Mouse (Mus musculus) liver, postnatal 0 days (tissue): ENCODE measurements around the gene Stat1. TPM values are rescaled to one million over a fixed set of nuclear protein-coding genes. Genes with fewer than 3 reads are reported as not detected.
A peak's percentile ranks its signal among the peaks of the same experiment; 100 is the strongest.

Source experiments
- ATAC-seq: fragments of 200-750 bp; cut with Nextera tagmentation; 2 replicates; pipeline ENCODE4 v1.8.0; 2017; ENCODE audit warnings: mild to moderate bottlenecking, moderate library complexity
- DNase-seq: peaks from one replicate; pipeline ENCODE4 v3.0.0-alpha.2; 2016
- H3K27ac ChIP-seq: fragments of 300-500 bp; sonication (generic); 2 replicates; pipeline ENCODE4 v1.5.1; 2014; ENCODE audit warnings: antibody characterized with exemption, moderate library complexity, mild to moderate bottlenecking, low read depth
- H3K27me3 ChIP-seq: fragments of 300-500 bp; sonication (generic); 2 replicates; pipeline ENCODE4 v1.6.1; 2014; ENCODE audit warnings: low read length, control low read depth, mixed read lengths; ENCODE audit not compliant: insufficient read depth
- H3K36me3 ChIP-seq: fragments of 300-500 bp; sonication (generic); replicated peaks from 2 replicates; pipeline ENCODE4 v1.6.1; 2014; ENCODE audit warnings: mild to moderate bottlenecking, control low read depth, low read length, moderate library complexity, mixed read lengths; ENCODE audit not compliant: insufficient read depth
- H3K4me1 ChIP-seq: fragments of 300-500 bp; sonication (generic); 2 replicates; pipeline ENCODE4 v1.6.1; 2014; ENCODE audit warnings: antibody characterized with exemption, mild to moderate bottlenecking, control low read depth; ENCODE audit not compliant: insufficient read depth
- H3K4me2 ChIP-seq: fragments of 300-500 bp; sonication (generic); 2 replicates; pipeline ENCODE4 v1.6.1; 2014; ENCODE audit warnings: low read depth, mild to moderate bottlenecking, low read length, moderate library complexity, mixed read lengths
- H3K4me3 ChIP-seq: fragments of 300-500 bp; sonication (generic); 2 replicates; pipeline ENCODE4 v1.5.1; 2014; ENCODE audit warnings: low read depth, low read length
- H3K9ac ChIP-seq: fragments of 300-500 bp; sonication (generic); replicated peaks from 2 replicates; pipeline ENCODE4 v1.6.1; 2014; ENCODE audit warnings: mild to moderate bottlenecking, moderate library complexity
- H3K9me3 ChIP-seq: fragments of 300-500 bp; sonication (generic); 2 replicates; pipeline ENCODE4 v1.6.1; 2016; ENCODE audit warnings: mild to moderate bottlenecking, control low read depth, low read length, mixed read lengths
- CTCF ChIP-seq: sonication (generic); IDR thresholded peaks from 2 replicates; pipeline ENCODE4 v1.5.1; 2016; ENCODE audit warnings: antibody characterized with exemption, low read depth
- EP300 ChIP-seq: IDR thresholded peaks from 2 replicates; pipeline ENCODE4 v1.6.1; 2016; ENCODE audit warnings: antibody characterized with exemption, low read depth, mild to moderate bottlenecking
- WGBS: fragments of 180-500 bp; shearing (Covaris S2); extraction: QIAGEN DNeasy Blood & Tissue Kit; methylation state at CpG from one replicate; pipeline ENCODE4 v1.1.7; 2014; ENCODE audit not compliant: insufficient replicate concordance; 5-methylcytosine and 5-hydroxymethylcytosine counted together
- polyA plus RNA-seq: library from polyadenylated mRNA; unstranded; fragments of >200 nt; fragmentation: Nextera tagmentation; extraction: Ambion mirVana; gene quantifications from 2 replicates; pipeline ENCODE4 v1.2.1, GENCODE M21; 2015

The Stat1 gene
- polyA plus RNA-seq, 1 experiment from 2014 or later: 33.7 TPM

DNA sequence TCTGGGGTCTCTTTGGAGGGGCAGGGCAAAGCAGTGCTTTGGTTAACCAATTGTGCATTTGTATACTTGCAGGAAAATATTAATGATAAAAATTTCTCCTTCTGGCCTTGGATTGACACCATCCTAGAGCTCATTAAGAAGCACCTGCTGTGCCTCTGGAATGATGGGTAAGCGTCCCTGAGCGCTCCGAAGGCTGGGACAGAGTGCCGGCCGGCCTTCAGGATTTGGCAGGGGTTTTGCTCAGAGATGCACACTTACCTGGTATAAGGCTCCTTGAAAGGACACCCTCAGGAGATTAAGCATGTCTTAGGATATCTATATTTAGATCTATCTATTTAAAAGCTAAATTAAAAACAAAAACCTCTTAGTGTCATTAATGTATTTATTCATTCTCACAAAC is 31.9 kb downstream of the Stat1 start:
- Histone ChIP-seq H3K9me3 (no peaks in the 10 kb centered on the region), H3K9ac (no peak overlapping the region), H3K36me3 (peaks cover 99% of the 10 kb centered on the region), H3K4me1 (no peaks in the 10 kb centered on the region), H3K4me3 (no peak overlapping the region), H3K4me2 (no peak overlapping the region), H3K27me3 (no peaks in the 10 kb centered on the region), H3K27ac (no peak overlapping the region)
- no peak for ATAC-seq
- DNase-seq: no peak
- WGBS: 91% methylated on average over 5 of the region's 5 CpGs
- TF ChIP-seq EP300: no peak
- no peak for TF ChIP-seq CTCF

DNA sequence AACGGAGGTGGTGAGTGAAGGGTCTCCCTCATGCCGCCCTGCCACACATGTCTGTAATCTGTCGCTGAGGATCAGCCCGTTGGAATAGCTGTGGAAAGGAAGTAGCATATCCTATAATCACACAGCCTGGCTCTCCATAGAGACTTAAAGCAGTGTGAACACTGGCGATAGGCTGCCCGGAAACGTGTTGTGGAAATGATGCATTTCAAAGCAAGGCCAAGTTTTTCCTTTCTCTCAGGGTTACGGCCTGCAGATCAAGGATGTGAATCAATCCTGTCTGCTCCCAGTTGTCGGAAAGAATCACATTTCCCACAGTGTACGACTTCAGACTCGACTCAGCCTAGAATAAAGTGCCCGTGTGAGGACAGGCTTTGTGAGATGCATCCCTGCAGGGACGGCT is 33.1 kb downstream of the Stat1 start:
- DNase-seq: no peak
- Histone ChIP-seq H3K36me3 (peaks cover 99% of the 10 kb centered on the region), H3K27me3 (no peaks in the 10 kb centered on the region), H3K9me3 (no peaks in the 10 kb centered on the region), H3K27ac (no peak overlapping the region), H3K9ac (no peak overlapping the region), H3K4me3 (no peak overlapping the region), H3K4me1 (no peaks in the 10 kb centered on the region), H3K4me2 (no peak overlapping the region)
- ATAC-seq: 0 out of 2 replicates have a peak, but pooled peaks have one; percentile 17
- TF ChIP-seq CTCF (no peak), EP300 (no peak)
- WGBS: 86% methylated on average over 13 of the region's 13 CpGs

DNA sequence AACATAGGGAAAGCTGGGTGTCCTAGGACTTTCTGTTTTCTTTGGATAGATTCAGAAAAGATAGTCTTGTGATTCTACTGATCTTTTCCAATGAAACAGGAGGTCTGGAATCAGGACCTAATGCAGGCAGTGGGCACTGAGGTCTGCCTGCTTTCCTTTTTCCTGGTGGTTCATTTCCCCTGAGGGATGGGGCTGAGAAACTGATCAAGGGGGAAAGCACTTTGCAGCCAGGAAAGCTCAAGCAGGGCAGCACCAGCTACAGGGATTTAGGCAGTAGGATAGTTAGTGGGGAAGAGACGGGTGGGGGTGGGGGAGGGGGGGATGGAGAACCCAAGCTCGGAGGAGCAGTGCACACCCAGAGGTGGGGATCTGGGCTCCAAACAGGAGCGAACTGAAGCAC is 33.7 kb downstream of the Stat1 start:
- H3K4me2 ChIP-seq: no peak overlapping the region
- no peaks in the 10 kb centered on the region for H3K9me3 ChIP-seq
- ATAC-seq: no peak
- 0 out of 2 replicates have a peak, but pooled peaks cover 2% of the 10 kb centered on the region for H3K4me1 ChIP-seq
- H3K9ac ChIP-seq: no peak overlapping the region
- peaks cover 99% of the 10 kb centered on the region for H3K36me3 ChIP-seq
- DNase-seq: no peak
- no peak overlapping the region for H3K4me3 ChIP-seq
- 82% methylated on average over 3 of the region's 3 CpGs for WGBS
- TF ChIP-seq EP300 (no peak), CTCF (no peak)
- no peaks in the 10 kb centered on the region for H3K27me3 ChIP-seq
- H3K27ac ChIP-seq: no peak overlapping the region

DNA sequence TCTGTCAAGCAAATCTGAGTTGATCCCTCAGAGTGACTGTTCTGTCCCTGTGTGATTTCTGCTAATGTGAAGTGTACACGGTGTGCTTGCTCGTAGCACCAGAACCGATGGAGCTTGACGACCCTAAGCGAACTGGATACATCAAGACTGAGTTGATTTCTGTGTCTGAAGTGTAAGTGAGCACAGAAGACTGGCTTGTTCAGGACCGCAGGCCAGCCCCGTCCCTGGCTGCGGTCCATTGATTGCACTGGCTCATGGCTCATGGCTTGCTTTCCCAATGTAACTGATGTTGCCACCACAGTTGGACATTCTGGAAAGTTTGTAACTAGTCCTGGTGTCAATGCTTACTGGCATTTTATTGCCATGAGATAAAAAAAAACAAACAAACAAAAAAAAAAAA is 35.6 kb downstream of the Stat1 start:
- no peak for DNase-seq
- peaks cover 99% of the 10 kb centered on the region for H3K36me3 ChIP-seq

DNA sequence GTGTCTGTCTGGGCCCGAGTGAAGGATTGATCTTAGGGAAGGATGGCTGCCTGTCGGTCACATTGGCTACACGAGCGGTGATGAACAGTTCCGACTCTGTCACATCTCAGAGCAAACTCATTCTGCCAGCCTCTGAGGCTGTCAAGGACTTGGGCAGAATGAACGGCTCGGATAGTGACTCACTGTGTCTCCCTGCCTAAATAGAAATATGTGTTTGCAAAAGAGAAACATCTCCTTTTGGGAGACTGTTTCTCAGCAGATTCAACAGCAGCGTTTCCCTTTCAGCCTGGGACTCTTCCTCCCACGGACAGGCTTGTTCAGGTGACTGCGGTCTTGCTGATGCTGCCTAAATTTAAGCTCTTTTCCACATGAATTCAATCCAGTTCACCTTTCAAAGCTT is 37.1 kb downstream of the Stat1 start:
- TF ChIP-seq EP300: no peak
- Histone ChIP-seq H3K36me3 (peaks cover 97% of the 10 kb centered on the region), H3K9ac (no peak overlapping the region), H3K4me3 (no peak overlapping the region), H3K4me1 (0 out of 2 replicates have a peak, but pooled peaks cover 2% of the 10 kb centered on the region), H3K4me2 (no peak overlapping the region), H3K27me3 (no peaks in the 10 kb centered on the region), H3K27ac (no peak overlapping the region), H3K9me3 (no peaks in the 10 kb centered on the region)
- DNase-seq (no peak), ATAC-seq (no peak)
- 91% methylated on average over 10 of the region's 10 CpGs for WGBS

More for the DNA sequence above, 35.6 kb downstream of the Stat1 start:
- no peak overlapping the region for H3K9ac ChIP-seq
- no peaks in the 10 kb centered on the region for H3K9me3 ChIP-seq
- H3K27ac ChIP-seq: no peak overlapping the region
- no peak overlapping the region for H3K4me3 ChIP-seq
- H3K27me3 ChIP-seq: no peaks in the 10 kb centered on the region
- TF ChIP-seq CTCF: no peak
- no peak for TF ChIP-seq EP300
- WGBS: 94% methylated on average over 8 of the region's 8 CpGs
- H3K4me1 ChIP-seq: 0 out of 2 replicates have a peak, but pooled peaks cover 2% of the 10 kb centered on the region
- no peak for ATAC-seq
- H3K4me2 ChIP-seq: no peak overlapping the region

DNA sequence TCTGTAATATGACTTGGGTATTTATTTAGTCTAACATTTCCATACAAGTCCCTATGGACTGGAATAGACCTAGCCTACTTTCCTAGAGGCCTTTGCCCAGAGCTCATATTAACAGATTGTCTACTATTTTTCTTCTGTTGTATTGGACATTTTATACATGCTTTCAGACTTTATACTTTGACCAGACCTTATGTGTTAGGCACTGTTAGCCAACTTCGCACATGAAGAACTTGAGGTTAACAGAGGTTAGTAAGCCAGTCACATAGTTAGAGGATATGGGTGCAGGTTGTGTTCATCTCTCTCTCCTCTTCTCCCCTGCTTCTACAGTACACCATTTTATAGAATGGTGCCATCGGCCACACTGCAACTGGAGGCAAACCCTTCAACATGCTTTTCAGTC is 38.8 kb downstream of the Stat1 start:
- H3K9ac ChIP-seq: no peak overlapping the region
- no peak for TF ChIP-seq CTCF
- TF ChIP-seq EP300: no peak
- WGBS: 75% methylated on average over 2 of the region's 2 CpGs
- ATAC-seq (peak; percentile 74), DNase-seq (no peak)
- H3K27me3 ChIP-seq: no peaks in the 10 kb centered on the region
- no peaks in the 10 kb centered on the region for H3K9me3 ChIP-seq
- 0 out of 2 replicates have a peak, but pooled peaks cover 2% of the 10 kb centered on the region for H3K4me1 ChIP-seq
- no peak overlapping the region for H3K4me3 ChIP-seq
- no peak overlapping the region for H3K27ac ChIP-seq
- no peak overlapping the region for H3K4me2 ChIP-seq
- H3K36me3 ChIP-seq: peaks cover 95% of the 10 kb centered on the region
